Mouse (Mus musculus): Measurements from ENCODE around the gene Cela1. TPM values are rescaled to one million over a fixed set of nuclear protein-coding genes. Genes with fewer than 3 reads are reported as not detected.

The Cela1 gene
- total RNA-seq, 2 experiments from 2014 or later: 87.7 to 168 TPM

DNA sequence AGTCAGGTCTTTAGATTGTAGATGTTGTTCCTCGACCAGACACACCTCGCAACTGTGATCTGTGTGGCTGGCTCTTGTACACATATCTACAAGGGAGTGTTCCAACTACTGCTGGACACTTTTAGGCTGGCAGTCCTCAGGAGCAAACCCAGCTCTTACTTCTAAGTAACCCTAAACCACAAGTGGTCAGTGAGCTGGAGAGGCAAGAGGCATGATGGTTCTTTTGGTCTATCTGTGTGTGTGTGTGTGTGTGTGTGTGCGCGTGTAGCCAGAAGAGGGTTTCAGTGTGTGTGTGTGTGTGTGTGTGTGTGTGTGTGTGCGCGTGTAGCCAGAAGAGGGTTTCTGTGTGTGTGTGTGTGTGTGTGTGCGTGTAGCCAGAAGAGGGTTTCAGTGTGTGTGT, 45.3 kb downstream of the Cela1 start:
- no peak for ATAC-seq (replicated peaks; ENCODE audit: low FRiP score, low TSS enrichment, poor library complexity, severe bottlenecking)

DNA sequence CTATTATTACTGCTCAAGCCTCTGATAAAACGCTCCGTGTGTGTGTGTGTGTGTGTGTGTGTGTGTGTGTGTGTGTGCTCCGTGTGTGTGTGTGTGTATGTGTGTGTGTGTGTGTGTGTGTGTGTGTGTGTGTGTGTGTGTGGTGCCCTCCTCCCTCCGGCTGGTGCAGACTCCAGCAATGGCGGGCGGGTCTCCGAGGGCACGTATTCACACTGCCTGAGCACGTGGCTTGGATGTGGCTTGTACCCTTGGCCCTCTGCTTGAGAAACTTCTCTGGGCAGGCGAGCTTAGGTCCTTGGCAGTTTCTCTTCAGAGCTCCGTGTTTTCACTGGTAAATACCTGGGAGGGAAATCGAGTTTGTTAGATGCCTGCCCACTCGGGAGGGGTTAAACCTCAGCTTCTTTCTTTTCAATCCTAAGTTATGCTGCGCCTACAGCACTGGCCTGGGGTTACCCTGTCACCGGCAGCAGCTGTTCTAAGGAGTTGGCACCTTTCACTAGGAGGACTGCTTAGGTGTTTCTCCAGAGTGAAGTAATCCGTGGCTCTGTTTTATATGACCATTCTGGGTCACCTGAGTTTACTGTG, 46.4 kb downstream of the Cela1 start:
- ATAC-seq (replicated peaks; ENCODE audit: low FRiP score, low TSS enrichment, poor library complexity, severe bottlenecking): no peak

DNA sequence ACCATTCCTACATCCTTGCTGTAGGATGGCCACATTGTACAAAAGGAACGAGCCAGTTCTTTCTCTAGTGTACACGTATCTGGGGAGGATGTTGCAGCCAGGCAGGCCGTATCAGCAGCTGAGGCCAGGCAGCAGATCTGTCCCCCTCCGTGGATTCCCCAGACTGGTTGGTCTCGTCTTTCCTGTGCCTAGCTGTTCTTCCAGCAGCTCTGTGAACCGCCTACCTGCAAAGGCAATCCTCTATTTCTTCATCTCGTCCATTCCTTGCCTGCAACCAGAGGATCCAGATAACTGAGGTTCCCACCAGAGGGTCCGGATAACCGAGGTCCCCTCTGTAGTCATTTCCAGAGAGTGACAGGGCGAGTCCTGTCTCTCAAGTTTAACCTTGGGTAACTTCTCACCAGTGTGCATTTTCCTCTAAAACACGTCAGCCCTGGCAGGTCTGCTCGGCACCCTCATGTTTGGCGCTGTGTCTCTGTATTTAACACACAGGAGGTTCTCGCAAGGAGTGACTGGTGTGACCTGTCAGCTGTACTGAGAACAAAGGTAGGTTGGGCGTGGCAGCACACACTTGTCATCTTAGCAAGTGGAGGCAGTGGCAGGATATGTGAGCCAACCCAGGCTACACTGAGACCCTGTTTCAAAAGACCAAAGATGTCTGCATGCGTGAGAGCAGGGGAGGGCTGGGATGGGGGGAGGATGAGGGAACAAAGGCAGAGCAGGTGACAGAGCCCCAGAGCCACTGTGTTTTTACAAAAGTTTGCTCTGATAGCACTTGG, 47.6 kb downstream of the Cela1 start:
- no peak for ATAC-seq (replicated peaks; ENCODE audit: low FRiP score, low TSS enrichment, poor library complexity, severe bottlenecking)

DNA sequence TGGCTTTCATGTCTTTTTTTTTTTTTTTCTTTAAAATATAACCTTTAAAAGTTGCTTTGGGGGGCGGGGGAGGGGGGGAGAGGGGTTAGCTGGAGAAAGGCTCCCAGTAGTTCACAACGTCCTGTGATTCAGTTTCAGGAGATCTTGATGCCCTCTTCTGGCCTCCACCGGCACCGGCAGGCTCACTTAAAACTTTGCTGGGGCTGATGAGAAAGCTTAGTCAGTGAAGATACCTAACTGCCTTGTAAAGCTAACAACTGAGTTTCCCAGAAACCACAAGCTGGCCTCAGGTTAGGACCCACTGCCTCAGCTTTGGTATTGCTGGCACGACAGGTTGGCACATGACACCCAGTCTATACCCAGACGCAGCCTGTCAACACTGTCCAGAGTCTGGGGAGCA, 50.1 kb downstream of the Cela1 start:
- ATAC-seq (replicated peaks; ENCODE audit: low FRiP score, low TSS enrichment, poor library complexity, severe bottlenecking): 0 out of 2 replicates have a peak, but pooled peaks have one; percentile 21

DNA sequence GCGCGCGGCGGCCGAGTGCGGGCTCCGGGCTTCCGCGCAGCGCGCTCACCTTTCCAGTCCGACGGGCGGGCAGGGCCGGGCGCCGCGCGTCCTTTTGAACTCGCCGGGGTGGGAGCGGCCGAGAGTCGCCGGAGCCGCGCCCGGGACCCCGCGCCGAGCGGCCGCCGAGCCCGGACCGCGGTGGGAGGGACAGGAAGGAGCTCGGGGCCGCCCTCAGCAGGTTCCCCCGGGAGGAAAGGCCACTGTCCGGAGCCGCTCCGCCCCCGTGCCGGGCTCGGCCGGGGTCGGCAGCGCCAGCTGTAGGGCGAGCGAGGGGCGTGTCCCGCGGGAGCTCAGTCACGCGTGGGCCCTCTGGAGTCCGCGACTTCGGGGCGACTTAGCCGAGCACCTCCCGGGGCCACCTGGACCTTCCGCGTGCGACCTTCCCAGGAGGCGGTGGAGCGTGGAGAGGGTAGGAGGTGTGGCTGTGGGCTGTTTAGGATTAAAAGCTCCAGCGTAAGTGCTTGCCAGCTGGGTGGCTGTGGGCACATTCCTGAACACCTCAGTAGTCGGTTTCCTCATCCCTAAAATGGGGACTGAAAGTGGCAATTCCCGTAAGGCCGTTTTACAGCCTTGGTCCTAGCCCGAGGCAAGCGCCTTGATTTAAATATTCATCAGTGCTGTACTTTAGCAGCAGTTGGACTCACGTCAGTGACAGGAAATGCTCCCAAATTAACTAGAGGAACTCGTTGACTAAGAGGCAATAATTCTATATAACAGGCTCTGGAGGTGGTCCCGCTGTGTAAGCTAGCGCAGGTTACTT, 50.8 kb downstream of the Cela1 start, which contains the start of gene Smagp:
Gene Smagp (minus strand): TSS at position 241 of the 802 bp plus-strand sequence.
- ATAC-seq (replicated peaks; ENCODE audit: low FRiP score, low TSS enrichment, poor library complexity, severe bottlenecking): no peak

DNA sequence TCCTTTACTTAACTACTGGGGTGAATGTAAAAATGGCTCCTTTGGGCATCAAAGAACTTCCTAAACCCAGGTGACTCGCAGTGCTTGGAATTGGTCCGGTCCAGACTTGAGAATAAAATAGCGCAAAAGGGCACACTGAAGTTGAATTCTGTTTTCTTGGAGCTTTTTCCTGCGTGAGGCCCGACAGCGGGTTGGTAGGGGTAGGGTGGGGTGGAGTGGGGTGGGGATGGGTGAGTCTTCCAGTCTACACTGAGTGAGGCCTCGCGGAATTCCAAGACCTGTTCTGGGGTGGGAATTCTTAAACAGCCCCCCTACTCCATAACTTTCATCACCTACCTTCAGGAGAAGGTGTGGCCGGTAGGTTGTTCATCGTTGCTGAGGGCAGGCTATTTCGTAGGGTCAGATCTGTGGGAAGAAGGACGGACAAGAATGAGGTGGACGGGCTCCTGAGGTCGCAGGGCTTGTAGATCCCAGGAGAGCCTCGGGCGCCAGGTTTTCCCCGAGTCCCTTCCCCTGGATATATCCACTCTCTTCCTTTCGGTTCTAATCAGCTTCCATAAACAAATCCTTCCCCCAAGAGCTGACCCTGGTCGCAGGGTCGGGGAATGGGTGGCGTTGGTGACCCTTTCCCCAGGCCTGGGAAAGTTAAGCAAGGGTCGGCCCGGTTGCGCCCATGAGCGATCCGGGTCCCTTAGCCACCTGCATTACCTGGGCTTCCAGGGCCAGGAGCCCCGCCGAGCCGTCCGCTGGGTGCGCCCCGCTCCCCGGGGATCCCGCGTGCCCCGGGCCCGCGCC, 51.7 kb downstream of the Cela1 start:
- no peak for ATAC-seq (replicated peaks; ENCODE audit: low FRiP score, low TSS enrichment, poor library complexity, severe bottlenecking)

DNA sequence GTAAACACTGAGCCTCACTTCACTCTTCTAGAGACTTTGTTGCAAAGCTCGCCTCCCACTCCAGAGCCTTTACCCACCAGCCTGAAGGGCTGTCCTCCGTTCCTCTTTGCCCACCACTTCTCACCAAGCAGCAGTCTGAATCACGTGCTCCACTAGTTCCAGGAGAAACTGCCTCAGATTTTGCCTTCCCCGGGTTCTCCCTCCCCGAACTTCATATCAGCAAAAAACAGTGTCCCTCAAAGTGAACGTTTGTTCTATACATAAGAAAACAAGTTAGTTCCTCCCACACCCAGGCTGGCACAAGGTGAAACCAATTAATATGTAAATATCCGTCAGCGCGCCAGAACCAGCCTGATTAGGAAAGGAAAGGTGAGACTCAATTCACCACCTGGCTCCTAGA, 52.5 kb downstream of the Cela1 start:
- ATAC-seq (replicated peaks; ENCODE audit: low FRiP score, low TSS enrichment, poor library complexity, severe bottlenecking): no peak; the same call in 1 of the 2 replicates

DNA sequence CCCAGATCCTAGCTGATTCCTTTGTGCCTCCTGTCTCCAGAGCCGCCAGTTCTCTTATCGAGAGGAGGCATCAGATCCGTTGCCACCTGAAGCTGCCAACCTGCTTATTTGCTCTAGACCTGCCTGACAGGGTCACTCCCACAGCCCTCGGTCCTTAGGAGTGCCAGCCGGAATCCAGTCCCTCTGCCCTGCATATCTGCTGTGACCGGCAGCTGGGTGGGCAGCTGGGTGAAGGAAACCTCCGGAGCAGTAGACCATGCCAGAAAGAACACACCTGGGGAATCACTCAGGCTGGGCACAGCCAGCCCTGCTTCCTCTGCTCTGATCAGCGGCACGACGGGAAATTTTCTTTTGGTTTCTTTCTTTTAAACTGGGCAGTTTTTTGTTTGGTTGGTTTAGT, 54.4 kb downstream of the Cela1 start:
- ATAC-seq (replicated peaks; ENCODE audit: low FRiP score, low TSS enrichment, poor library complexity, severe bottlenecking): no peak

DNA sequence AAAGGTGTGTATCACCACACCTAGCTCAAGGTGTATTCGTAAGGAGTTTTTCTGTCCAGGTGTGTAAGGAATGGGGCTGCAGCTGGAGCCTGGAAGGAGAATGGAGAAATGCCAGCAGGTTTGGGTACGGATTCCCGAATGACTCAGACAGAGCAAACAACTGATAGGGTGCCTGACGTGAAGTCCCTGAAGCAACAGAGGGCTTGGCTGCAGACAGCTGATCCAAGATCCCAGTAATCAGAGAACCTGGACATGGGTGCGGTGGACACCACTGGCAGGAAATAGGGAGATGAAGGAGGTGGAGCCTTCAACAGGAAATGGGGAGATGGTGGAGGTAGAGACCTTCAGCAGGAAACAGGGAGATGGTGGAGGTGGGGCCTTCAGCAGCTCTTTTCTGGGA, 55.4 kb downstream of the Cela1 start:
- no peak for ATAC-seq (replicated peaks; ENCODE audit: low FRiP score, low TSS enrichment, poor library complexity, severe bottlenecking)

DNA sequence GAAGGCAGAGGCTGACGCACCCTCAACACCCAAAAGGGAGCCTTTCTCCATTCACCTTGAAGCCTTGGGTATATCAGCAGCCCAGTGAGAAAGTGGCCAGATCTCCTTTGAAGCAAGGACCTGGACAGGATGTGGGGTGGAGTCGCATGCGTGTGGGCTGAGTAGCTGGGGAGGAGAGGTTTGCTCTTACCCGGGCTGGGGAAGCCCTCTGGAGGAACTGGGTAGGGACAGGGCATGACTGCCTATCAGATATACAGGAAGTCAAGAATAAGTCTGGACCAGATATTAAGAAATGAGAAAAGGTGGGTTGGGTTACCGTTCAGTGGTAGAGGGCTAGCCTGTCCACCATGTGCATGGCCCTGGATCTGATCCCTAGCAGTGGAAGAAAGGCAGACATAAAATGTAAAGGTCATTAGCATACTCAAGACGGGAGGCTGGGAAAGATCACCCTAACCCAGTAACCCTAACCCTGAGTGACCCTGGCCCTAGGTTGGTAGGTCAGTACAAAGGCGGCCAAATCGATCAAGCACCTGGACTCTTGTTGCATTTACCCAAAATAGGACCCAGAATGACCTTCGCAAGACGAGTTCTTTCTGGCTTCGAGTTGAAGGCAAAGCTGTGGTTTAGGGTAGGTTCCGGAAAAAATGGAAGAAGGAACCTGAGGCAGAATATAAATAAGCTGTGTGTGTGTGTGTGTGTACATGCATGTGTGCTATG, 56.1 kb downstream of the Cela1 start:
- no peak for ATAC-seq (replicated peaks; ENCODE audit: low FRiP score, low TSS enrichment, poor library complexity, severe bottlenecking)

DNA sequence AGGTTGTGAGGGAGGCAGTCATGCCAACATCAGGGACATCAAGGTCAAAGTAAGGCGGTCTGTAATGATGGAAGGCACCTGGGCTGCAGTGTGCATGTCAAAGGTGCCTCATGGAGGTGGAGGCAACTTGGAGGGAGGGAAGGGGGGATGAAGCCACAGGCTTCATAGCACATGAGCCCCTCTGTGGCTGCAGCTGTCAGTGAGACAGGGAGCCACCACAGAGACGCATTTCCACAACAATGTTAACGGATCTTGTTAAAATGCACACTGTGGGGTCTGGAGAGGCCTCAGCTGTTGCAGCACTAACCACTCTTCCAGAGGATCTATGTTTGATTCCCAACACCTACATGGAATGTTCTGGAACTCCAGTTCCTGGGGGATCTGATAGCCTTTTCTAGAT, 57.6 kb downstream of the Cela1 start:
- no peak for ATAC-seq (replicated peaks; ENCODE audit: low FRiP score, low TSS enrichment, poor library complexity, severe bottlenecking)

DNA sequence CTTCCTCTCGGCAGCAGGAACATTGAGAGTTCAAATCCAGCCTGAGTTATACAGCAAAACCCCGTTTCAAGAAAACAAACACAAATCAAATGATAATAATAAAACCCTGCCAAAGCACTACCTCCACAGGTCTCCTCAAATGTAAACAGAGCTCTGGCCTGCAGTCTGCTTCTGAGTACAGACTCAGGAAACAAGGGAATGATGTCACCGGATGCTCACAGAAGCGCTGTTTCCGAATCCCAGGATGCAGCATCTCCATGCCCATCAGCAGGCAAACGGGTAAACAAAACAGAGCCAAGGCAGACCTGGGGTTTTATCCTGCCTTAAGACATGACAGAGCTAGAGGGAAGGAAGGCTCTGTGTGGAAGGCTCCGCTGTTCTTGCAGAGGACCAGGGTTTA, 58.9 kb downstream of the Cela1 start:
- no peak for ATAC-seq (replicated peaks; ENCODE audit: low FRiP score, low TSS enrichment, poor library complexity, severe bottlenecking)

DNA sequence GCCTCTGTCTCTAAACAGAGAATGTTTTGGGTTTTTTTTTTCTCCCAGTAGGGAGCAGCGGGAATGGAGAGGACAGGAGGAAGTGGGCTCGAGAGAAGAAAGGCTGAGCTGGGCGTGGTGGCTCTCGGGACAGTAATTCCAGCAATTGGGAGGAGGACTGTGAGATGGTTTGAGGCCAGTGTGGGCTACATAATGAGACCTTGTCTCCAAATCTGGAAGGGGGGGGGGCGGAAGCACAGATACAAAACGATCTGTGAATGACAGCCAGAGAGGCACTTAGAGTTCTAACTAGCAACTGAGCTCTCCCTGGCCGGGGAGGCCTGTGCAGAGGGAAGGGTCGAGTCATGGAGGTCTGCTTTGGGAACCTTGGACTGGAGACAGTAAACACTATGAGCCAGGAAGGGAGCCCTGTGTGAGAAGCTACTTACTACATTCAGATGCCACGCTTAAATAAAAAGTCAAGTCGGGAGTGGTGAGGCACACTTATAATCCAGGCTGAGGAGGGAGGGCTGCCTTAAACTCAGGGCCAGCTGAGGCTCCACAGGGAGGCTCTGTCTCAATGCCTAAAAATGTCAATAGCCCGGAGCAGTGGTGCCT, 59.8 kb downstream of the Cela1 start:
- no peak for ATAC-seq (replicated peaks; ENCODE audit: low FRiP score, low TSS enrichment, poor library complexity, severe bottlenecking)

DNA sequence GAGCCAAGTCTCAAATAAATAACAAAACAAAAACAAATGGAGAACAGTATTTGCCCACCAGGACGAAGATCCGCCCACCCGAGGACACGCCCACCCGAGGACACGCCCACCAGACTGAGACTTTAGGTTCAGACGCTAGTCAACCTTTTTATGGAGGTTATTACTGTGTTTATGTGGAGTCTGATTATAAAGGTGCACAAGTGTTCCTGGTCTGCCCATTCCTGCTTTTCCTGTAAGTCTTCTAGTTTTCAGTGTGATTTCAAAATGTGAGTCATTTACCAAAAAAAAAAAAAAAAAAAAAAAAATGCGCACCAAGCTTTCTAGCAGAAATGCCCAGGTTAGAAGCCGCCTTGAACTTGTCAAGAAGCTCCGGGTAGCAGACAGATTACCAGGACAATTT, 60.4 kb downstream of the Cela1 start:
- peak; percentile 58; the same call in 1 of the 2 replicates for ATAC-seq (replicated peaks; ENCODE audit: low FRiP score, low TSS enrichment, poor library complexity, severe bottlenecking)

DNA sequence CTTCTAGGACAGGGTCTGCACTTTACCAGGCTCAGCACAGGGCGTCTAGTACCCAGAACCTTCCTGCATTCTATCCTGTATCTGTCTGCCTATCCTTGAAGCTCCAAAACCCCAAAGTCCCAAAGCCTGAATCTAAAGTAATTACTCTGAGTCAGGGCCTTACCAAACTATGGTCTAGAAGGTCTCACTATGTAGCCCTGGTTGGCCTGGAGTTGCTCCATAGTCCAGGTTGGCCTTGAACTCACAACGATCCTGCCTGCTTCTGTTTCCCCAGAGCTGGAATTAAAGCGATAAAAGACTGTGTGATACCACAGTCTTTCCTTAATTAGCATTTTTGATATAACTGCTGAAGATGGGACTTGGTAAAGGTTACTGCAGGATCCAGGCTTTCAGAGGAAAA, 63.3 kb downstream of the Cela1 start:
- no peak for ATAC-seq (replicated peaks; ENCODE audit: low FRiP score, low TSS enrichment, poor library complexity, severe bottlenecking)
